Mouse (Mus musculus): ENCODE measurements at regions not wholly inside any gene's neighbourhood (a gene's known extent, or its start where the extent isn't known, plus 50 kb on each side); places are given as distances from the start of the nearest gene placed in this dataset.
A peak's percentile ranks its signal among the peaks of the same experiment; 100 is the strongest.

DNA sequence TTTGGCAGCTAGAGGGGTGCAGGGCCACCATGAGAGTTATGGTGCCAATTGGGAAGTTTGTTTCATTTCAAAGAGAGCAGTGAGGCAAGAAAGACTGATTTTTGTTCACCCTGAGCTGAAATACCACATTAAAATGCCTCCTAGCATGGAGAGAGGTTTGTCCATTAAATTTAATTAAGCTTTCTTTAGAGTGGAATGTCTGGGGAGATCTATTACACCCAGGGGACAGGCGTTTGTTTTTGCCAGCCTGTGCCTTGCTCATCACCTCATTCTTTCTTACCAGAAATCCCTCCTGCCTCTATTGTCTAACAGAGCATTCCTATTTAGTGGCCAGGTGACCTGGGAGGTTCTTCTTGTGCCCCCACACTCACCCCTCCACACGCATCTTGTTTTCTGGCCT, 55.2 kb upstream of the Rcn1 start:
- H3K9me3 ChIP-seq = no peaks in the 10 kb centered on the region
- H3K27ac ChIP-seq = no peak overlapping the region
- H3K4me2 ChIP-seq (replicated peaks) = no peak overlapping the region
- 0 out of 2 replicates have a peak, but pooled peaks have one; percentile 7 for ATAC-seq (ENCODE audit: low FRiP score, low read depth)
- H3K9ac ChIP-seq = no peak overlapping the region
- peaks cover 8% of the 10 kb centered on the region; the same call in 1 of the 2 replicates for H3K4me1 ChIP-seq
- 47% methylated on average over 2 of the region's 2 CpGs for WGBS
- H3K4me3 ChIP-seq = no peak overlapping the region
- H3K36me3 ChIP-seq = no peaks in the 10 kb centered on the region
- H3K27me3 ChIP-seq (replicated peaks) = no peaks in the 10 kb centered on the region; the same call in 1 of the 2 replicates

DNA sequence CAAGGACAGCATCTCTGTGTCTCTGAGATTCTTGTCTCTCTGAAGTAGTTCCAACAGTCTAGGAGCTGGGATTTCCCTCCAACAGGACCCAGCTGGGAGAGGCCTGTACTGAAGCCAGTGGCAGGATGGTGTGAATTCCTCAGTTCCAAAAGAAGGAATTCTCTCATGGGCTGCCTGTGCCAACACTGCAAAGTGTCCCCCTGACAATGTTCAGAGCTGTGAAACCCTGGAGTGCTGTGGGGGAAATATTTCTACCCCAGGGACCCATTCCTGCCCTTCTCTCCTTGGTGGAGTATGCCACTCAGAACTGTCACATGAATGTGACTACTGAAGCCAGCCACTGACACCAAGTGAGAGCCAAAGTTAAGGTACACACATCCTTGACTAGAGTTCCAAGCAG, 55.7 kb upstream of the Rcn1 start:
- Histone ChIP-seq H3K4me1 (peaks cover 8% of the 10 kb centered on the region; the same call in 1 of the 2 replicates), H3K36me3 (no peaks in the 10 kb centered on the region), H3K9ac (no peak overlapping the region), H3K4me2 (replicated peaks) (no peak overlapping the region), H3K27me3 (replicated peaks) (no peaks in the 10 kb centered on the region; the same call in 1 of the 2 replicates), H3K27ac (no peak overlapping the region), H3K4me3 (no peak overlapping the region), H3K9me3 (no peaks in the 10 kb centered on the region)
- 0 out of 2 replicates have a peak, but pooled peaks have one; percentile 25 for ATAC-seq (ENCODE audit: low FRiP score, low read depth)

DNA sequence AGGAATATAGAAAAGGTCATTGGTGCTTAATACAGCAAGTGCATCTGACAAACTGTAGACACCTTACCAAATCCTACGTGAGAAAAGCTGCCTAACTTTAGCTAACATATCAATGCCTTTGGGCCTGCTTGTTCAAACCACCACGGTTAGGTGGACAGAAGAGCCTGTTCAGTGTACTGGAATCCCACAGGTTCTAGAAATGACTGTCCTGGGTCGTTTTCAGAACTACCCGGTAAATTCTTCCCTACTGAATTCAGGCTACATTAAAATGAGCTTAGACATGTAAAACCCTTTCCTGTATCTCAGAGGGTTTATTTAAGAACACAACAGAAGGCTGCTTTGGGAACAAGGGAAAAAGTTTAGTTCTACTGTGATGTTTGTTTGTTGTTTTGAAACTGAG, 59.5 kb upstream of the Rcn1 start:
- H3K4me3 ChIP-seq = no peak overlapping the region
- WGBS = 93% methylated on average over 4 of the region's 4 CpGs
- no peaks in the 10 kb centered on the region for H3K9me3 ChIP-seq
- no peaks in the 10 kb centered on the region for H3K27me3 ChIP-seq (replicated peaks)
- H3K4me2 ChIP-seq (replicated peaks) = no peak overlapping the region
- ATAC-seq (ENCODE audit: low FRiP score, low read depth) = no peak
- peaks cover 8% of the 10 kb centered on the region; the same call in 1 of the 2 replicates for H3K4me1 ChIP-seq
- H3K9ac ChIP-seq = no peak overlapping the region
- no peaks in the 10 kb centered on the region for H3K36me3 ChIP-seq
- no peak overlapping the region for H3K27ac ChIP-seq

DNA sequence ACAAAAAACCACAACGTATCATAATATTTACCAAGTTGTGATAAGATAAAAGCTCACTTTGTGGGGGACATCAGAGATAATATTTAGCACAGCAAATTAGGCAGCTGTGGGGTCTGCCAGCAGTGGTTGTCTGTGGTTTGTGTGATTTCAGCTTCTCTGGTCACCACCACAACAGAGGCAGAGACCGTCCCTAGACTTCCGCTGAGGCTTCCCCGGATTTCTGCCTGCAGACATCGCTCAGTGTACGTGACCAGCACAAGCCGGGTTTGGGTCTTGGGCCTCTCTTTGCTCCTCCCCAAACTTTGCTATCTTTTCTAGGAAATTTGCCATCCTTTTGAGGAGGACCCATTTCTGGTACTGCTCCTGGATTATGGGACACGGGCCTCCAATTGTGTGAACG, 60.4 kb upstream of the Rcn1 start:
- Histone ChIP-seq H3K9ac (no peak overlapping the region), H3K4me2 (replicated peaks) (no peak overlapping the region), H3K27ac (no peak overlapping the region), H3K4me3 (no peak overlapping the region), H3K4me1 (peaks cover 5% of the 10 kb centered on the region; the same call in 1 of the 2 replicates), H3K36me3 (no peaks in the 10 kb centered on the region), H3K27me3 (replicated peaks) (no peaks in the 10 kb centered on the region), H3K9me3 (no peaks in the 10 kb centered on the region)
- no peak for ATAC-seq (ENCODE audit: low FRiP score, low read depth)
- 85% methylated on average over 9 of the region's 9 CpGs for WGBS

DNA sequence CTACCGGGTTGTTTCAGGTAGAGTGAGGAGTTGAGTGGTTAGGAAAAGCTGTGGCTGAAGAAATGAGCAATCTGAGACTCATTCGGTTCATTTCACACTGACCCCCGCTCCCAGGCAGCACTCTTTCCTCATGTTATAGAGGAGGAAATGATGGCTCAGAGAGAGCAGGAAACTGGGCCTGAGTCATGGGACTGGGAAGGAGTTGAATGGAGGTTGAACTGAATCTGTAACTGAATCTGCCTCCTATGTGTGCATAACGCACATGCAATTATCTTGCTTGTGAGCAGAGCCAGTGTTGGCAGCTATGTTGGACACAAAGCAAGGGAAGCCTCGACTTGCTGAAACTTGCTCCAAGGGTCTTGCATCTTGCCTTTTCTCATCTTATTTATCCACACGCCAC, 66.5 kb upstream of the Rcn1 start:
- H3K27ac ChIP-seq = no peak overlapping the region
- WGBS = 91% methylated on average over 6 of the region's 6 CpGs
- no peaks in the 10 kb centered on the region for H3K27me3 ChIP-seq (replicated peaks)
- no peak overlapping the region for H3K9ac ChIP-seq
- H3K4me3 ChIP-seq = no peak overlapping the region
- no peak overlapping the region for H3K4me2 ChIP-seq (replicated peaks)
- H3K9me3 ChIP-seq = no peaks in the 10 kb centered on the region
- H3K36me3 ChIP-seq = no peaks in the 10 kb centered on the region
- no peak for ATAC-seq (ENCODE audit: low FRiP score, low read depth)
- H3K4me1 ChIP-seq = no peaks in the 10 kb centered on the region

DNA sequence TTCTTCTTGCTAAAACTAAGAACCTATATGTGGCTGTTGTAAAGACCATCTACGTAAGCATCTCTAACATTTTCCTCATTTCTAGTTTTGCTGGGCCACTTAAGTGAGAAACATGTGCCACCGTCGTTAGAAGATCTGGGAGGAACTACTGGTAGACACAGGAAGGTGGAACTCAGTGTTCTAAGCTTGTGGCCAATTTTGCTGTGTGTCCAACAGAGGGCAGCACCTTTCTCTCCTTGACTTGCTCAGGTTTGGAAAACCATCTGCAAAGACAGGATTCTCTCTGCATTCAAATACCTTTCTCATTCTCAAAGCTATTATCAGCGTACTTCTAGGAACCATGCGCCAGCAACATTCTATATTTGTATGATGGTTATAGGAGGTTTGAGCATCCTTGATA, 69.8 kb upstream of the Rcn1 start:
- Histone ChIP-seq H3K36me3 (no peaks in the 10 kb centered on the region), H3K4me2 (replicated peaks) (no peak overlapping the region), H3K9ac (no peak overlapping the region), H3K27ac (no peak overlapping the region), H3K4me1 (no peaks in the 10 kb centered on the region), H3K27me3 (replicated peaks) (no peaks in the 10 kb centered on the region), H3K9me3 (no peaks in the 10 kb centered on the region), H3K4me3 (no peak overlapping the region)
- no peak for ATAC-seq (ENCODE audit: low FRiP score, low read depth)
- WGBS = 38% methylated on average over 5 of the region's 5 CpGs

DNA sequence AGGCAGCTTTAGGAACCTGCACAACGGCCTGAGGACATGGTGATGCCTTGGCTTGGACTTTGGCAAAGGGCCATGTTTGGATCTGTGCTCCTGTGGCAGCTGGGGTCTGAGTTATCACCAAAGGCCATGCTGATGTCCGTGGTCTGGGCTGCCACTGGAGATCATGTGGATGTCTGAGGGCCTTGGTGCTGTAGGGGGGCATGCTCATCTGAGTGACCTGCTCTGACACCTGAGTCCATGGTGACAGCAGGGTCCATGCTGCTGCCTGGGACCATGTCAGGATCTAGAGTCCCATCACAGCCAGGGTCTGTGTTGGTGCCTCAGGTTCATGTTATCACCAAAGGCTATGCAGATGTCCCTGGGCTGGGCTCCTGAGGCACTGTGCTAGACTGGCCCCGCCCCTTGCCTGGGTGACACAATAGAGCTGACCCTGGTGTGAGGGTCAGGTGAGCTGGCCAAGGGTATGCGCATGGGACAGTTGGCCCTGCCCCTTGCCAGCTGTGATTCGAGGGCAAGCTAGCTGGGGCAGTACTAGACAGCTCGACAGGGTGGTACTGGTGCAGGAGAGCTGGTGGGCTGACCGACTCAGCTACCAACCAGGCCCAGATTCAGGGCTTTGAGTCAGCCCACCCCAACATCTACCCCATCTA, 77.0 kb upstream of the Rcn1 start:
- Histone ChIP-seq H3K4me3 (no peak overlapping the region), H3K9me3 (no peaks in the 10 kb centered on the region), H3K4me2 (replicated peaks) (no peak overlapping the region), H3K4me1 (no peaks in the 10 kb centered on the region), H3K27me3 (replicated peaks) (no peaks in the 10 kb centered on the region), H3K27ac (no peak overlapping the region), H3K9ac (no peak overlapping the region), H3K36me3 (no peaks in the 10 kb centered on the region)
- WGBS = 77% methylated on average over 7 of the region's 7 CpGs
- ATAC-seq (ENCODE audit: low FRiP score, low read depth) = no peak

DNA sequence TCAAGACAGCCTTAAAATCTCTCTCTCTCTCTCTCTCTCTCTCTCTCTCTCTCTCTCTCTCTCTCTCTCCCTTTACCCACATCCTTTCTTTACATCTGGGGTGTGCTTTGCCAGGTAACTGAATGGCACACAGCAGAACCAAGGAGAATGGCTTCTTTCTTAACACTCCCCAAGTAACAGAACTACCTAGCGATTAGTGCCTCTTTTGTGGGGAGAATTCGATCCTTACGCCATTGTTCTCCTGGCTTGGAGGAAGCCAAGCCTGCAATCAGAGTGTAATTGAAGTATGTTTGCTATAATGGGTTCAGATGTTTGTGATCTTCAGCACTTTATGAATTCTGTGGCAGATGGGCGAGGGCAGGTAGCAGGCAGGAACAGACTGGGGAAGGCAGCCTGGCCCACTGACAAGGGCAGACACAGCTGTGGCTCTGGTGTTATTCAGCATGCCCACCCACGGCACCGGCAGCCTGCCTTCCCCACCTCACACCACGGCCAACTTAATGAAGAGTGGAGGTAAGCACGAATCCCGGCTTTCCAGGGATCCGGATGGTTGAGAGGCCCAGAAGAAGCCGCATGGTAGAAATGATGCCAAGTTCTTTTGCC, 83.0 kb upstream of the Rcn1 start:
- no peaks in the 10 kb centered on the region for H3K36me3 ChIP-seq
- no peak for ATAC-seq (ENCODE audit: low FRiP score, low read depth)

DNA sequence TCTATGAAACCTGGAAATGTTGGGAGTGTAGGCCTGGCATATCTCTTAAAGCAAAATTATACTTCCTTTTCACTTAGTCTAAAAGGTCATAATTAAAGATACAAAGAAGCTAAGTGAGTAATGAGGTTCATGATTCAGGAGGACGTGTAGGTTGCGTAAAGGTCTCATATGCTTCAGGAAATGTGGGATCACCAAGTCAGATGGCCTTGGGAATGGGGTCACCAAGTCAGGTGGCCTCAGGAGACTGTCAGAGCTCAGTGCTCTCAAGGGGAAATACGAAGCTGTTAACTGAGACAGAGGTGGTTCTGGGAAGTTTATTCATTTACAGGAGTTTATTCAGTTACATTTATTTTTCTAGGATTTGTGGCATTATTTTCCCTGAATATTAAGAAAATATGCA, 85.4 kb upstream of the Rcn1 start:
- no peak for ATAC-seq (ENCODE audit: low FRiP score, low read depth)
- WGBS = 75% methylated on average over 3 of the region's 3 CpGs
- H3K4me1 ChIP-seq = no peaks in the 10 kb centered on the region

More for the DNA sequence above, 83.0 kb upstream of the Rcn1 start:
- H3K9ac ChIP-seq = no peak overlapping the region
- no peak overlapping the region for H3K4me3 ChIP-seq
- H3K4me1 ChIP-seq = no peaks in the 10 kb centered on the region
- H3K27ac ChIP-seq = no peak overlapping the region
- H3K27me3 ChIP-seq (replicated peaks) = no peaks in the 10 kb centered on the region
- H3K4me2 ChIP-seq (replicated peaks) = no peak overlapping the region
- WGBS = 66% methylated on average over 11 of the region's 11 CpGs
- H3K9me3 ChIP-seq = no peaks in the 10 kb centered on the region

DNA sequence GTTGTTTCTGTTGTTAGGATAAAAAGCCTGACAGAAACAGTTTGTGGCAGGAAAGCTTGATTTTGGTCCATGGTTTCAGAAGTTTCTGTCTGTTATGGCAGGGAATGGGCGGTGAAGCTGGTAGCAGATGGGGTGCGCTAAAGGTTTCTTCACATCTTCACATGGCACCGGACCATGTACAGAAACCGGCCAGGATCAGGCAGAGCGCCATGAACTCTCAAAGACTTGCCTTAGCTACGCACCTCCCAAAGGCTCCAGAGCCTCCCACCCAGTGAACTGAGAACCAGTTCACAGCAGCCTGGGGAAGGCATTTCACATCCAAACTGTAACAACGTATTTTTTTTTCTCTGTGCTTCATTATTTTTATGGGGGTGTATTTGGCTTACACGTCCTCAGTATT, 86.2 kb upstream of the Rcn1 start:
- Histone ChIP-seq H3K9ac (no peak overlapping the region), H3K4me2 (replicated peaks) (no peak overlapping the region), H3K9me3 (no peaks in the 10 kb centered on the region), H3K36me3 (no peaks in the 10 kb centered on the region), H3K27ac (no peak overlapping the region), H3K4me3 (no peak overlapping the region), H3K27me3 (replicated peaks) (no peaks in the 10 kb centered on the region), H3K4me1 (no peaks in the 10 kb centered on the region)
- no peak for ATAC-seq (ENCODE audit: low FRiP score, low read depth)
- 88% methylated on average over 8 of the region's 8 CpGs for WGBS

More for the DNA sequence above, 85.4 kb upstream of the Rcn1 start:
- Histone ChIP-seq H3K27ac (no peak overlapping the region), H3K4me3 (no peak overlapping the region), H3K9me3 (no peaks in the 10 kb centered on the region), H3K36me3 (no peaks in the 10 kb centered on the region), H3K27me3 (replicated peaks) (no peaks in the 10 kb centered on the region), H3K4me2 (replicated peaks) (no peak overlapping the region), H3K9ac (no peak overlapping the region)

DNA sequence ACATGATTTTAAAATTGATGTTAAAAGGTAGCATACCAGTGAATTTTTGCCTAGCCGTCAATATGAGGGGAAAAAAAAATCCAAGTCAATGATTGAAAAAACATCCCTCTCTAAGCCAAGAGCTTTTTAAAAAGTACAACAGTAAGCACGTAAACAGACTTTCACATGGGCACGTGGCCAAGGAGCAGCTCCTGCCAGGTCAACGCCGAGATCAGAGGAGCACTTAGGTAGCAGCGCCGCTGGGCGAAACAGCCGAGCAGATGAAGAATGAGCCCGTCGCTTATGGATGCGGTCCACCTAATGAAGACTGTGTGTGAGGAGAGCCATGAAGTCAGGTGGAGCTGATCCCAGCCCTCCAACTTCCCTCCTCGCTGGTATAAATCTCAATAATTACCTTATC, 96.7 kb upstream of the Rcn1 start:
- Histone ChIP-seq H3K9me3 (no peaks in the 10 kb centered on the region), H3K4me3 (no peak overlapping the region), H3K27ac (no peak overlapping the region), H3K4me1 (no peaks in the 10 kb centered on the region), H3K9ac (no peak overlapping the region), H3K36me3 (no peaks in the 10 kb centered on the region), H3K4me2 (replicated peaks) (no peak overlapping the region), H3K27me3 (replicated peaks) (no peaks in the 10 kb centered on the region)
- WGBS = 86% methylated on average over 13 of the region's 13 CpGs
- ATAC-seq (ENCODE audit: low FRiP score, low read depth) = no peak

DNA sequence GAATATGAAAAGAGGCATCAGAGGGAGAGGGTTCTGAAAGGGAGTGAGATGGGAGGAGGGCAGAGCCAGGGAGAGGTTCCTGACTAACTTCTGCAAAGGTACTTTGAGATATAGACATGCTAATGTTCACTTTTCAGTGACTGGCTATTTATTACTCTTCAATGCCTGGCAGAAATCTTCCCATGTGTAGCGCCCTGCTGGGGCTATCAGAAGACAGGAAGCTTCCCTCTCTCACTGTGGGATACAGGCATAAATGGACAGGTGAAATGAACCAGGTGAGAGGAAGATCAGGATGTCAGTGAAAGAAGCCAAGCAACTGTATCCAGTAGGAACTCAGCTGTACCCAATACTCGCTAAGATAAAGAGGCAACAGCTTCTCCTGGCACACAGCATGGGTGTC, 105.1 kb upstream of the Rcn1 start:
- Histone ChIP-seq H3K27ac (no peak overlapping the region), H3K36me3 (no peaks in the 10 kb centered on the region), H3K4me3 (no peak overlapping the region), H3K4me1 (no peaks in the 10 kb centered on the region), H3K4me2 (replicated peaks) (no peak overlapping the region), H3K9me3 (no peaks in the 10 kb centered on the region), H3K9ac (no peak overlapping the region), H3K27me3 (replicated peaks) (no peaks in the 10 kb centered on the region)
- WGBS = 77% methylated on average over 2 of the region's 2 CpGs
- no peak for ATAC-seq (ENCODE audit: low FRiP score, low read depth)

DNA sequence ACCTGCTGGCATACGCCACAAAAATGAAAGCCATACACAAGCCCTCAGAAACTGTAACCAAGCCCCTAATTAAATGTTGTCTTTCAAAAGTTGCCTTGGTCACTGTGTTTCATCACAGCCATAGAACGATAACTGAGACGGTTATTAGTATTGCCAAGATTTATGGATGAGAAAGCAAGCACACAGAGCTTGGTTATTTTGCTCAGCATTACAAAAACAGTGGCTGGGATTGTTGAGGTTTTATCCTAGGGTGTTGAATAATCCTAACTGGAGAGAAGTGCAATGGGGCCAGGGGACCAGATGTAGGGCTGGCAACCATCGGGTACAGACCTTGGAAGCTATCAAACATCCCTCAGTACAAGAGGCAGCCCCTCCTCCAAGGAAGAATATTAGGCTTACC, 106.4 kb upstream of the Rcn1 start:
- WGBS = 84% methylated on average over 4 of the region's 4 CpGs
- H3K27me3 ChIP-seq (replicated peaks) = no peaks in the 10 kb centered on the region

More for the DNA sequence above, 106.4 kb upstream of the Rcn1 start:
- Histone ChIP-seq H3K9me3 (no peaks in the 10 kb centered on the region), H3K4me1 (no peaks in the 10 kb centered on the region), H3K27ac (no peak overlapping the region), H3K4me3 (no peak overlapping the region), H3K4me2 (replicated peaks) (no peak overlapping the region), H3K36me3 (no peaks in the 10 kb centered on the region), H3K9ac (no peak overlapping the region)
- ATAC-seq (ENCODE audit: low FRiP score, low read depth) = no peak

Data from neural tube, embryonic 12.5 days (tissue).